Mouse (Mus musculus) lung, postnatal 10 days (tissue): Measurements from ENCODE around the gene Il4i1.

Experiments
- DNase-seq: peaks from one replicate; pipeline ENCODE4 v3.0.0; 2021

Gene Il4i1

GRCm38 (mm10) chr7:44819391-44819790 lies 3.2 kb downstream of the Il4i1 start:
- DNase-seq, result peak; percentile 0

GRCm38 (mm10) chr7:44819863-44820262 lies 3.7 kb downstream of the Il4i1 start:
- peak; percentile 2 for DNase-seq

GRCm38 (mm10) chr7:44820525-44820924 lies 4.3 kb downstream of the Il4i1 start:
- peak; percentile 0 for DNase-seq

- peak; percentile 9 for DNase-seq
Measured at GRCm38 (mm10) chr7:44821666-44822448, 5.7 kb downstream of the Il4i1 start.

- no peak for DNase-seq
Measured at GRCm38 (mm10) chr7:44823409-44823808, 7.2 kb downstream of the Il4i1 start.

- DNase-seq, result peak; percentile 89
Measured at GRCm38 (mm10) chr7:44824872-44825271, 8.7 kb downstream of the Il4i1 start.

GRCm38 (mm10) chr7:44826771-44827170 lies 10.6 kb downstream of the Il4i1 start:
- DNase-seq, result no peak

- no peak for DNase-seq
Measured at GRCm38 (mm10) chr7:44828706-44829105, 12.5 kb downstream of the Il4i1 start.

- DNase-seq, result no peak
Measured at GRCm38 (mm10) chr7:44832763-44833162, 16.6 kb downstream of the Il4i1 start.

- DNase-seq, result no peak
Measured at GRCm38 (mm10) chr7:44835373-44836015, 19.3 kb downstream of the Il4i1 start.

GRCm38 (mm10) chr7:44836016-44836404 lies 19.8 kb downstream of the Il4i1 start:
- DNase-seq, result no peak

- DNase-seq, result no peak
Measured at GRCm38 (mm10) chr7:44836423-44837053, 20.4 kb downstream of the Il4i1 start.

GRCm38 (mm10) chr7:44838073-44838472 lies 21.9 kb downstream of the Il4i1 start:
- no peak for DNase-seq

GRCm38 (mm10) chr7:44839171-44839490 lies 22.9 kb downstream of the Il4i1 start:
- DNase-seq, result no peak

GRCm38 (mm10) chr7:44839491-44840191 lies 23.5 kb downstream of the Il4i1 start:
- peak; percentile 48 for DNase-seq

- DNase-seq, result no peak
Measured at GRCm38 (mm10) chr7:44840426-44840825, 24.2 kb downstream of the Il4i1 start.

GRCm38 (mm10) chr7:44841825-44842463 lies 25.8 kb downstream of the Il4i1 start:
- no peak for DNase-seq

GRCm38 (mm10) chr7:44845006-44845405 lies 28.8 kb downstream of the Il4i1 start:
- no peak for DNase-seq

- DNase-seq, result no peak
Measured at GRCm38 (mm10) chr7:44846804-44847203, 30.6 kb downstream of the Il4i1 start.

- DNase-seq, result no peak
Measured at GRCm38 (mm10) chr7:44847772-44848171, 31.6 kb downstream of the Il4i1 start.

- DNase-seq, result peak; percentile 100
Measured at GRCm38 (mm10) chr7:44848561-44849415, 32.6 kb downstream of the Il4i1 start, which contains the start of the genes Akt1s1 and Tbc1d17. Gene Akt1s1, plus strand, starts transcription at chr7:44848991. Gene Tbc1d17, minus strand, starts transcription at chr7:44849079.
